Comparison of ENCODE assay signal across 13 mouse cellular contexts in the genomic region with DNA sequence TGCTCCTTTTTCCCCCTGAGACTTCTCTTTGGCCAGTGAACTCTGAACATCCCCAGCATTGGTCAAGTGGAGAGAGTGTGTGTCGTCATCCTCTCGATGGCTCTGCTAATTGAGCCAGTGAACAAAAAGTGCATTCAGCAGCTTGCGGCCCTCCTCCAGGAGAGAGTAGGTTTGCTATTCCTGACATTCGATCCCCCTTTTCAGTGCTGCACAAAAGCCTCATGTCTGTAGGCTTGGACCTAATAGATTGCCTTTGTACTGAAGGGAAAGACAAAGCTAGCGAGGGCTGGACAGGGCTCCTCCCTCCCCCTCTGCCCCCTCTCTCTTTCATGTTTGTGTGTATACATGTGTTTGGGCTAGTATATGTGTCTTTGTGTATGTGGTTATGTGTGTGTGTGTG.
DNase-seq lines count a peak whose midpoint lies in the region; ATAC-seq and TF ChIP-seq lines count a peak whose summit lies in the region.
"Had no signal": no experiment of that assay in that cellular context is flagged by ENCODE, and none has a peak within 500 bp of the region (broad histone marks: within the 10 kb centered on the region; RNA-seq: fewer than 3 reads in every experiment).

No protein-coding gene starts in this region.

- H3K27ac ChIP-seq in forebrain, embryonic 11.5 days (ENCODE audit: low read depth, low read length) = 0 out of 2 replicates have a peak overlapping the region, but pooled peaks have one; percentile 12
- no peak overlapping the region for H3K27ac ChIP-seq in hindbrain, postnatal 0 days
- no peak overlapping the region for H3K27ac ChIP-seq in neural tube, embryonic 14.5 days (ENCODE audit: low read depth, low read length)

- peaks cover 35% of the 10 kb centered on the region for H3K4me1 ChIP-seq in forebrain, embryonic 11.5 days (replicated peaks; ENCODE audit: control insufficient read depth, insufficient read depth, low read length)
- peaks cover 21% of the 10 kb centered on the region for H3K4me1 ChIP-seq in hindbrain, postnatal 0 days (ENCODE audit: insufficient read depth, low read length)
- H3K4me1 ChIP-seq in neural tube, embryonic 14.5 days (ENCODE audit: control insufficient read depth, insufficient read depth, low read length) = peaks cover 38% of the 10 kb centered on the region

- H3K4me2 ChIP-seq in forebrain, embryonic 11.5 days (ENCODE audit: low read depth, low read length, severe bottlenecking) = peak overlapping the region; percentile 26; the same call in 1 of the 2 replicates
- H3K4me2 ChIP-seq in hindbrain, postnatal 0 days (ENCODE audit: low read depth, low read length) = no peak overlapping the region
- no peak overlapping the region for H3K4me2 ChIP-seq in neural tube, embryonic 14.5 days (ENCODE audit: low read depth, low read length)

- no peak for TF ChIP-seq CTCF in hindbrain, postnatal 0 days (IDR thresholded peaks at IDR 0.05; ENCODE audit: low read depth)

- no peaks in the 10 kb centered on the region for H3K9me3 ChIP-seq in forebrain, embryonic 11.5 days (ENCODE audit: control insufficient read depth, low read length)
- no peaks in the 10 kb centered on the region for H3K9me3 ChIP-seq in hindbrain, postnatal 0 days (ENCODE audit: low read length)
- H3K9me3 ChIP-seq in neural tube, embryonic 14.5 days (ENCODE audit: control insufficient read depth, low read length) = no peaks in the 10 kb centered on the region

- no peak overlapping the region; the same call in 1 of the 2 replicates for H3K4me3 ChIP-seq in forebrain, embryonic 11.5 days (ENCODE audit: low read depth, low read length)
- H3K4me3 ChIP-seq in hindbrain, postnatal 0 days (ENCODE audit: low read length) = no peak overlapping the region
- H3K4me3 ChIP-seq in neural tube, embryonic 14.5 days (ENCODE audit: low read depth, low read length) = no peak overlapping the region

- no peaks in the 10 kb centered on the region for H3K36me3 ChIP-seq in forebrain, embryonic 11.5 days (ENCODE audit: control insufficient read depth, insufficient read depth, low read length)
- no peaks in the 10 kb centered on the region for H3K36me3 ChIP-seq in hindbrain, postnatal 0 days (ENCODE audit: insufficient read depth, low read length)
- no peaks in the 10 kb centered on the region for H3K36me3 ChIP-seq in neural tube, embryonic 14.5 days (ENCODE audit: control insufficient read depth, insufficient read depth, low read length)

- peak; percentile 73 for ATAC-seq in forebrain, embryonic 11.5 days (replicated peaks; ENCODE audit: low FRiP score)
- peak; percentile 59 for ATAC-seq in hindbrain, postnatal 0 days
- peak; percentile 57; the same call in 1 of the 2 replicates for ATAC-seq in neural tube, embryonic 14.5 days (ENCODE audit: low read depth)

- 6% methylated on average over 5 of the region's 5 CpGs for WGBS in forebrain, embryonic 11.5 days
- 26% methylated on average over 5 of the region's 5 CpGs for WGBS in hindbrain, postnatal 0 days
- WGBS in neural tube, embryonic 14.5 days = 11% methylated on average over 5 of the region's 5 CpGs

- H3K9ac ChIP-seq in forebrain, embryonic 11.5 days (ENCODE audit: low read length) = no peak overlapping the region
- no peak overlapping the region for H3K9ac ChIP-seq in hindbrain, postnatal 0 days (replicated peaks; ENCODE audit: low read length)
- no peak overlapping the region for H3K9ac ChIP-seq in neural tube, embryonic 14.5 days (replicated peaks; ENCODE audit: low read depth, low read length)

- peaks cover 4% of the 10 kb centered on the region for H3K27me3 ChIP-seq in forebrain, embryonic 11.5 days (ENCODE audit: control insufficient read depth, insufficient read depth, low read length)
- no peaks in the 10 kb centered on the region for H3K27me3 ChIP-seq in hindbrain, postnatal 0 days (ENCODE audit: insufficient read depth, low read length)
- no peaks in the 10 kb centered on the region for H3K27me3 ChIP-seq in neural tube, embryonic 14.5 days (ENCODE audit: control insufficient read depth, insufficient read depth, low read length)

- peak; percentile 78 for DNase-seq in retina, postnatal 1 day
- DNase-seq in retina, embryonic 14.5 days (ENCODE audit: low spot score) = no peak
- DNase-seq in forebrain, embryonic 11.5 days (ENCODE audit: low spot score) = peak; percentile 64
- DNase-seq in hindbrain, postnatal 0 days (ENCODE audit: low spot score) = no peak
- DNase-seq in spleen, postnatal 14 days (ENCODE audit: low spot score in 2 of 2) = no peak
- DNase-seq in urinary bladder, postnatal 10 days (ENCODE audit: low spot score) = no peak
- no peak for DNase-seq in spleen, postnatal 36 days (ENCODE audit: low spot score in 2 of 2)
- DNase-seq: cerebellum, postnatal 36 days; heart, adult 11 months; liver; lung, postnatal 10 days; right cerebral cortex, postnatal 25 days had no signal

Comparison
In these comparisons a context has a peak if more than half of its experiments do, and no peak if none do; other contexts are left out.
1. DNase-seq: peak in retina, postnatal 1 day (single experiment) and forebrain, embryonic 11.5 days (single experiment); none in retina, embryonic 14.5 days (single experiment), hindbrain, postnatal 0 days (single experiment), spleen, postnatal 14 days (0 of 2), urinary bladder, postnatal 10 days (single experiment) and spleen, postnatal 36 days (0 of 2).
2. Peak in every context shown above with its lines, with median percentiles within 50 percentile points of each other: ATAC-seq.